Mouse (Mus musculus) forebrain, embryonic 14.5 days (tissue): ENCODE measurements around the gene Asb7. TPM values are rescaled to one million over a fixed set of nuclear protein-coding genes. Genes with fewer than 3 reads are reported as not detected.

Experiments
- ATAC-seq: fragments of 200-750 bp; cut with Nextera tagmentation; 2 replicates; pipeline ENCODE4 v1.8.0; 2017; ENCODE audit warnings: mild to moderate bottlenecking, moderate library complexity
- DNase-seq: peaks from one replicate; pipeline ENCODE4 v3.0.0-alpha.2; 2015; ENCODE audit warnings: low spot score
- H3K27ac ChIP-seq: fragments of 300-500 bp; sonication (generic); 2 replicates; pipeline ENCODE4 v1.5.1; 2014; ENCODE audit warnings: low read depth, mild to moderate bottlenecking, control low read depth, low read length, moderate library complexity
- H3K27me3 ChIP-seq: fragments of 300-500 bp; sonication (generic); replicated peaks from 2 replicates; pipeline ENCODE4 v1.6.1; 2014; ENCODE audit warnings: low read length, control low read depth, mixed read lengths; ENCODE audit not compliant: control insufficient read depth, insufficient read depth
- H3K36me3 ChIP-seq: fragments of 300-500 bp; sonication (generic); 2 replicates; pipeline ENCODE4 v1.6.1; 2014; ENCODE audit warnings: low read length, control low read depth; ENCODE audit not compliant: control insufficient read depth, insufficient read depth
- H3K4me1 ChIP-seq: fragments of 300-500 bp; sonication (generic); 2 replicates; pipeline ENCODE4 v1.6.1; 2014; ENCODE audit warnings: antibody characterized with exemption, low read length, control low read depth; ENCODE audit not compliant: control insufficient read depth, insufficient read depth
- H3K4me2 ChIP-seq: fragments of 300-500 bp; sonication (generic); 2 replicates; pipeline ENCODE4 v1.6.1; 2014; ENCODE audit warnings: mild to moderate bottlenecking, control low read depth, low read length
- H3K4me3 ChIP-seq: fragments of 300-500 bp; sonication (generic); 2 replicates; pipeline ENCODE4 v1.5.1; 2014; ENCODE audit warnings: low read depth, low read length, control low read depth
- H3K9ac ChIP-seq: fragments of 300-500 bp; sonication (generic); 2 replicates; pipeline ENCODE4 v1.6.1; 2014; ENCODE audit warnings: mild to moderate bottlenecking, low read length, control low read depth, moderate library complexity
- H3K9me3 ChIP-seq: fragments of 300-500 bp; sonication (generic); replicated peaks from 2 replicates; pipeline ENCODE4 v1.6.1; 2016; ENCODE audit warnings: low read length, control low read depth, mixed read lengths; ENCODE audit not compliant: control insufficient read depth
- WGBS: fragments of 180-500 bp; shearing (Covaris S2); extraction: QIAGEN DNeasy Blood & Tissue Kit; methylation state at CpG from one replicate; pipeline ENCODE4 v1.1.7; 2014; 5-methylcytosine and 5-hydroxymethylcytosine counted together
- polyA plus RNA-seq: library from polyadenylated mRNA; unstranded; fragments of >200 nt; fragmentation: Nextera tagmentation; extraction: Ambion mirVana; gene quantifications from 2 replicates; pipeline ENCODE4 v1.2.1, GENCODE M21; 2014

Gene Asb7
- polyA plus RNA-seq, 1 experiment from 2014 or later: 10.1 TPM

- H3K9me3 ChIP-seq: no peaks in the 10 kb centered on the region
- DNase-seq (no peak), ATAC-seq (no peak)
- no peak overlapping the region for H3K4me3 ChIP-seq
- H3K9ac ChIP-seq: no peak overlapping the region
- no peak overlapping the region for H3K27ac ChIP-seq
- H3K27me3 ChIP-seq: no peaks in the 10 kb centered on the region
- H3K4me1 ChIP-seq: no peaks in the 10 kb centered on the region
- H3K4me2 ChIP-seq: no peak overlapping the region
- WGBS: 100% methylated on average over 3 of the region's 3 CpGs
- H3K36me3 ChIP-seq: no peaks in the 10 kb centered on the region
Observed at GRCm38 (mm10) chr7:66597900-66598299, 91.5 kb downstream of the Asb7 start.

Other genes starting within 250 kb of the Asb7 start
- 24.4 and 26.4 TPM in 2 replicates for gene Lins1, start 293 bp upstream of the Asb7 start, polyA plus RNA-seq
- 0.50 and 0.57 TPM in 2 replicates for gene Cers3, start 53.9 kb upstream of the Asb7 start, polyA plus RNA-seq
- gene Adamts17, start 150.1 kb upstream of the Asb7 start, polyA plus RNA-seq: 2.1 and 2.2 TPM in 2 replicates